Mouse (Mus musculus) neural tube, embryonic 11.5 days (tissue): Measurements from ENCODE around the gene Fkbpl. TPM values are rescaled to one million over a fixed set of nuclear protein-coding genes. Genes with fewer than 3 reads are reported as not detected.

ENCODE experiments used
- ATAC-seq: fragments of 200-750 bp; cut with Nextera tagmentation; 2 replicates; pipeline ENCODE4 v1.8.0; 2017; ENCODE audit warnings: moderate number of reproducible peaks, mild to moderate bottlenecking, moderate TSS enrichment, moderate library complexity; ENCODE audit not compliant: insufficient read depth, low FRiP score, low TSS enrichment
- DNase-seq: peaks from one replicate; pipeline ENCODE4 v3.0.0-alpha.2; 2015; ENCODE audit warnings: low spot score
- H3K27ac ChIP-seq: fragments of 300-500 bp; sonication (generic); 2 replicates; pipeline ENCODE4 v1.5.1; 2014; ENCODE audit warnings: low read depth, mild to moderate bottlenecking, low read length
- H3K27me3 ChIP-seq: fragments of 300-500 bp; sonication (generic); 2 replicates; pipeline ENCODE4 v1.6.1; 2014; ENCODE audit warnings: mild to moderate bottlenecking, low read length, mixed read lengths; ENCODE audit not compliant: control insufficient read depth, insufficient read depth
- H3K36me3 ChIP-seq: fragments of 300-500 bp; sonication (generic); 2 replicates; pipeline ENCODE4 v1.6.1; 2014; ENCODE audit warnings: mild to moderate bottlenecking, low read length, moderate library complexity, mixed read lengths; ENCODE audit not compliant: control insufficient read depth, insufficient read depth
- H3K4me1 ChIP-seq: fragments of 300-500 bp; sonication (generic); 2 replicates; pipeline ENCODE4 v1.6.1; 2014; ENCODE audit warnings: low read length, mixed read lengths; ENCODE audit not compliant: control insufficient read depth, insufficient read depth
- H3K4me2 ChIP-seq: fragments of 300-500 bp; sonication (generic); 2 replicates; pipeline ENCODE4 v1.6.1; 2014; ENCODE audit warnings: low read depth, mild to moderate bottlenecking, moderate library complexity
- H3K4me3 ChIP-seq: fragments of 300-500 bp; sonication (generic); 2 replicates; pipeline ENCODE4 v1.5.1; 2014; ENCODE audit warnings: low read depth, low read length
- H3K9ac ChIP-seq: fragments of 300-500 bp; sonication (generic); 2 replicates; pipeline ENCODE4 v1.6.1; 2014; ENCODE audit warnings: mild to moderate bottlenecking, low read length
- H3K9me3 ChIP-seq: fragments of 300-500 bp; sonication (generic); 2 replicates; pipeline ENCODE4 v1.6.1; 2016; ENCODE audit warnings: low read length; ENCODE audit not compliant: control insufficient read depth
- WGBS: fragments of 180-500 bp; shearing (Covaris S2); extraction: QIAGEN DNeasy Blood & Tissue Kit; methylation state at CpG from one replicate; pipeline ENCODE4 v1.1.7; 2014; 5-methylcytosine and 5-hydroxymethylcytosine counted together
- polyA plus RNA-seq: library from polyadenylated mRNA; unstranded; fragments of >200 nt; fragmentation: Nextera tagmentation; extraction: Ambion mirVana; gene quantifications from 2 replicates; pipeline ENCODE4 v1.2.1, GENCODE M21; 2014

The Fkbpl gene
- polyA plus RNA-seq, 1 experiment from 2014 or later, result 15.5 TPM

GRCm38 (mm10) chr17:34681881-34682536, 37.4 kb downstream of the Fkbpl start:
- DNase-seq (no peak), ATAC-seq (no peak)
- no peak overlapping the region for H3K27ac ChIP-seq
- H3K4me2 ChIP-seq, result no peak overlapping the region
- H3K4me3 ChIP-seq, result no peak overlapping the region
- WGBS, result 80% methylated on average over 10 of the region's 11 CpGs
- H3K4me1 ChIP-seq, result no peaks in the 10 kb centered on the region
- no peaks in the 10 kb centered on the region for H3K9me3 ChIP-seq
- H3K9ac ChIP-seq, result peak overlapping the region; percentile 1; the same call in 1 of the 2 replicates
- H3K36me3 ChIP-seq, result no peaks in the 10 kb centered on the region
- no peaks in the 10 kb centered on the region for H3K27me3 ChIP-seq

DNA sequence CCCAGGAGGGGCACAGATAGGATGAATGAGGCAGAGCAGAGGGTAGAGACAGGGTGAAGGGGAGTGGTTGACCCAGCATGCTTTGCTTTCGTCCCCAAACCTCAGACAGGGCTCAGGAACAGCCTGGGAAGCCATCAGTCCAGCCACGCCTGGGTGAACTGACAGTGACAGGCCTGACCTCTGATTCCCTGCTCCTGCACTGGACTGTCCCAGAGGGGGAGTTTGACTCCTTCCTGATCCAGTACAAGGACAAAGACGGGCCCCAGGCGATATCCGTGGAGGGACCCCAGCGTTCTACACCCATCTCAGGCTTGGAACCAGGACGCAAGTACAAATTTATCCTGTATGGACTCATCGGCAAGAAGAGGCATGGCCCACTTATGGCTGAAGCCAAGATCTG, 38.6 kb downstream of the Fkbpl start:
- H3K27ac ChIP-seq, result no peak overlapping the region
- no peak for DNase-seq
- H3K27me3 ChIP-seq, result no peaks in the 10 kb centered on the region
- 77% methylated on average over 8 of the region's 8 CpGs for WGBS
- H3K4me1 ChIP-seq, result no peaks in the 10 kb centered on the region
- H3K9me3 ChIP-seq, result no peaks in the 10 kb centered on the region
- no peak overlapping the region for H3K4me3 ChIP-seq
- H3K4me2 ChIP-seq, result no peak overlapping the region
- no peak overlapping the region for H3K9ac ChIP-seq
- no peaks in the 10 kb centered on the region for H3K36me3 ChIP-seq
- ATAC-seq, result no peak

- Histone ChIP-seq H3K9me3 (no peaks in the 10 kb centered on the region), H3K27me3 (no peaks in the 10 kb centered on the region), H3K27ac (no peak overlapping the region), H3K9ac (no peak overlapping the region), H3K36me3 (no peaks in the 10 kb centered on the region), H3K4me3 (no peak overlapping the region), H3K4me1 (no peaks in the 10 kb centered on the region), H3K4me2 (no peak overlapping the region)
- 73% methylated on average over 10 of the region's 10 CpGs for WGBS
- DNase-seq, result no peak
- ATAC-seq, result no peak
Observed at GRCm38 (mm10) chr17:34683686-34684220, 39.2 kb downstream of the Fkbpl start.

- H3K27ac ChIP-seq, result no peak overlapping the region
- WGBS, result 82% methylated on average over 9 of the region's 9 CpGs
- no peaks in the 10 kb centered on the region for H3K36me3 ChIP-seq
- H3K4me1 ChIP-seq, result no peaks in the 10 kb centered on the region
- H3K4me2 ChIP-seq, result no peak overlapping the region
- no peak overlapping the region for H3K9ac ChIP-seq
- H3K9me3 ChIP-seq, result no peaks in the 10 kb centered on the region
- no peak overlapping the region for H3K4me3 ChIP-seq
- no peak for DNase-seq
- no peak for ATAC-seq
- H3K27me3 ChIP-seq, result no peaks in the 10 kb centered on the region
Observed at GRCm38 (mm10) chr17:34684253-34684893, 39.8 kb downstream of the Fkbpl start.

DNA sequence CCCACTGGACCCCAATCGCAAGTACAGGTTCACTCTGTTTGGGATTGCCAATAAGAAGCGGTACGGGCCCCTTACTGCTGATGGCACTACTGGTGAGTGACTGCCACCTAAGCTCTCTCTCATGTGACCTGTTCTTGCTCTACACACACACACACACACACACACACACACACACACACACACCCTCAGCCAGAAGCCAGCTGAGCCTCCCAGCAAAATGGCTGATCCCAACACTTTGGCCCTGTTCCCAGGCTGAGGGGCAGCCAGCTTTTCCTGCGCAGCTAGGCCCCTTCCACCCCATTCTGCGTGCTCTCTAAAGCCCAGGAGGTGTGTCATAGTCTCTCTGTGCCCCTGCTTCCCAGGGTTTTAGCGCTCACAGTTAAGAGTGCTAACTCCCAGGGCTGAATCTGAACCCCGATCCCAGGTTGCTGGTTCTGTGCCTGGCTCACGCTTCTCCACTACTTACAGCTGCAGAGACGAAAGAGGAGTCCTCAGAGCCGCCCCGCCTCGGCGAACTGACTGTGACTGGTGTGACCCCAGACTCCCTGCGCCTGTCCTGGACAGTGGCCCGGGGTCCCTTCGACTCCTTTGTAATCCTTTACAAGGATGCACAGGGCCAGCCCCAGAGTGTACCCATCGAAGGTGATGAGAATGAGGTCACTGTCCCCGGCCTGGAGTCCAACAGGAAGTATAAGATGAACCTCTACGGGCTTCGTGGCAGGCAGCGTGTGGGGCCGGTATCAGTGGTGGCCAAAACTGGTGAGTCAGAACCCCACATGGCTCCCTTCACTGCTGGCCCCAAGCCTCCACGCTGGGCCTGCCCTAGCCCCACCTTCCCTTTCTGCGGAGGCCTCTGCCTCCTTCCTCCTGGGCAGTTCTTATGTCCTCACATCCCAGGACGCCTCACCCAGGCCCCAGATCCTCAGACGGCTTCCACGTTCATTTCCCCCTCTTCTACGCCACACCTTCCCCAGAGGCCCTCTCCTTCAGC, 40.9 kb downstream of the Fkbpl start:
- no peak overlapping the region for H3K27ac ChIP-seq
- H3K36me3 ChIP-seq, result no peaks in the 10 kb centered on the region
- no peaks in the 10 kb centered on the region for H3K27me3 ChIP-seq
- H3K9me3 ChIP-seq, result no peaks in the 10 kb centered on the region
- WGBS, result 85% methylated on average over 28 of the region's 28 CpGs
- H3K4me2 ChIP-seq, result no peak overlapping the region
- DNase-seq (no peak), ATAC-seq (no peak)
- H3K4me1 ChIP-seq, result no peaks in the 10 kb centered on the region
- no peak overlapping the region for H3K9ac ChIP-seq
- H3K4me3 ChIP-seq, result no peak overlapping the region

DNA sequence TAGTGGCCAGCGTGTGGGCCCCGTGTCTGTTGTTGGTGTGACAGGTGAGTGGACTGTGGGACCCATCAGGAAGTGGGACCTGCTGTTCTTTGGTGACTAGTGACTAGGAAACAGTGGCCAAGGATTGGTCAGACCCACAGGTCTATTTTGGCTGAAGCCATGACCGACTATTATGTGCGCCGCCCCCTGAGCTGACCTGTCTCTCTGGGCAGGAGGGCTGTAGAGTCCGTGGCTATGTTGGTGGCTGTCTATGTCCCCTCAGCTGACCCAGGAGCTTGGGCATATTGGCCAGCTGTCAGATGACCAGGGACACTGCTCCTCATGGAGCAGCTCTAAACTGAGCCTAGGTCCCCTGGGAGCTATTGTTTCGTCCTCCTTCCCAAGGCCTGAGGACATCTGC, 44.3 kb downstream of the Fkbpl start:
- no peaks in the 10 kb centered on the region for H3K9me3 ChIP-seq
- no peak overlapping the region for H3K27ac ChIP-seq
- H3K4me2 ChIP-seq, result no peak overlapping the region
- 89% methylated on average over 7 of the region's 7 CpGs for WGBS
- no peaks in the 10 kb centered on the region for H3K36me3 ChIP-seq
- DNase-seq, result no peak
- H3K4me3 ChIP-seq, result no peak overlapping the region
- H3K9ac ChIP-seq, result no peak overlapping the region
- H3K27me3 ChIP-seq, result no peaks in the 10 kb centered on the region
- H3K4me1 ChIP-seq, result no peaks in the 10 kb centered on the region
- ATAC-seq, result no peak

GRCm38 (mm10) chr17:34690458-34690857, 45.9 kb downstream of the Fkbpl start:
- no peaks in the 10 kb centered on the region for H3K36me3 ChIP-seq
- no peaks in the 10 kb centered on the region for H3K27me3 ChIP-seq
- H3K9me3 ChIP-seq, result no peaks in the 10 kb centered on the region
- WGBS, result 59% methylated on average over 4 of the region's 4 CpGs
- H3K9ac ChIP-seq, result no peak overlapping the region
- H3K4me3 ChIP-seq, result no peak overlapping the region
- no peaks in the 10 kb centered on the region for H3K4me1 ChIP-seq
- no peak for ATAC-seq
- no peak overlapping the region for H3K27ac ChIP-seq
- DNase-seq, result no peak
- H3K4me2 ChIP-seq, result no peak overlapping the region

GRCm38 (mm10) chr17:34692906-34693305, 48.3 kb downstream of the Fkbpl start:
- Histone ChIP-seq H3K9ac (no peak overlapping the region), H3K4me2 (no peak overlapping the region), H3K27me3 (no peaks in the 10 kb centered on the region), H3K9me3 (no peaks in the 10 kb centered on the region), H3K36me3 (no peaks in the 10 kb centered on the region), H3K4me1 (no peaks in the 10 kb centered on the region), H3K4me3 (no peak overlapping the region), H3K27ac (no peak overlapping the region)
- ATAC-seq (no peak), DNase-seq (no peak)
- 71% methylated on average over 7 of the region's 7 CpGs for WGBS
